Mouse (Mus musculus) small intestine, adult 2 months (tissue): Measurements from ENCODE around the gene Eef1a1.
"Not testable (repeated sequence)": the region's sequence is repeated elsewhere in the genome, so short reads cannot be mapped to it uniquely, and the experiment has no call there.

Source experiments
- CTCF ChIP-seq: fragments of 200-500 bp; IDR thresholded peaks from 2 replicates; pipeline ENCODE4 v1.5.1; 2012; ENCODE audit warnings: low read depth, mild to moderate bottlenecking, control low read depth, inconsistent platforms, low read length, moderate library complexity, mixed read lengths; ENCODE audit not compliant: insufficient replicate concordance, insufficient read length; ENCODE audit errors: extremely low read depth
- POLR2A ChIP-seq: fragments of 200-500 bp; IDR thresholded peaks from 2 replicates; pipeline ENCODE4 v1.6.1; 2012; ENCODE audit warnings: low read depth, mild to moderate bottlenecking, control low read depth, inconsistent platforms, low read length, moderate library complexity

DNA sequence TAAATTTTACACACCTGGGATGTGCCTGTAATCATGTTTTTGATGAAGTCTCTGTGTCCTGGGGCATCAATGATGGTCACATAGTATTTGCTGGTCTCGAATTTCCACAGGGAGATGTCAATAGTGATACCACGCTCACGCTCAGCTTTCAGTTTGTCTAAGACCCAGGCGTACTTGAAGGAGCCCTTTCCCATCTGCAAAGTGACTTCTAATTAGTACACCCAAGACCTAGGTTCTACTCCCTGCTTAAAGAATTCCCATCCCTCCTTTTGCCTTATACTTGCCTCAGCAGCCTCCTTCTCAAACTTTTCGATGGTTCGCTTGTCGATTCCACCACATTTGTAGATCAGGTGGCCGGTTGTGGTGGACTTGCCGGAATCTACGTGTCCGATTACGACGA lies 8.7 kb downstream of the Eef1a1 start:
- not testable (repeated sequence) for TF ChIP-seq POLR2A, CTCF
